Mouse (Mus musculus) embryonic fibroblast, embryonic 13.5 days (primary cell): ENCODE results near the gene S1pr5.

Experiments
- CTCF ChIP-seq: IDR thresholded peaks from 2 replicates; pipeline ENCODE4 v1.5.1; 2011; ENCODE audit warnings: mild to moderate bottlenecking, control low read depth, low read length, moderate library complexity, borderline replicate concordance; ENCODE audit not compliant: insufficient read depth
- POLR2A ChIP-seq: IDR thresholded peaks from 2 replicates; pipeline ENCODE4 v1.6.1; 2011; ENCODE audit warnings: low read depth, mild to moderate bottlenecking, control low read depth, low read length, moderate library complexity

- TF ChIP-seq POLR2A (no peak), CTCF (no peak)
Measured at GRCm38 (mm10) chr9:21197981-21198380, 50.3 kb downstream of the S1pr5 start.
